Mouse (Mus musculus) embryonic facial prominence, embryonic 11.5 days (tissue): ENCODE data around the gene Lmf2. TPM values are rescaled to one million over a fixed set of nuclear protein-coding genes. Genes with fewer than 3 reads are reported as not detected.

Experiments used
- ATAC-seq: fragments of 200-750 bp; cut with Nextera tagmentation; replicated peaks from 2 replicates; pipeline ENCODE4 v1.8.0; 2017; ENCODE audit warnings: low read depth; ENCODE audit not compliant: insufficient number of reproducible peaks, low FRiP score, low TSS enrichment
- DNase-seq: peaks from one replicate; pipeline ENCODE4 v3.0.0-alpha.2; 2015; ENCODE audit warnings: low spot score
- H3K27ac ChIP-seq: fragments of 300-500 bp; sonication (generic); replicated peaks from 2 replicates; pipeline ENCODE4 v1.5.1; 2014; ENCODE audit warnings: mild to moderate bottlenecking, low read depth, low read length, control low read depth
- H3K27me3 ChIP-seq: fragments of 300-500 bp; sonication (generic); 2 replicates; pipeline ENCODE4 v1.6.1; 2014; ENCODE audit warnings: mild to moderate bottlenecking, low read length, moderate library complexity, mixed read lengths; ENCODE audit not compliant: control insufficient read depth, insufficient read depth
- H3K36me3 ChIP-seq: fragments of 300-500 bp; sonication (generic); replicated peaks from 2 replicates; pipeline ENCODE4 v1.6.1; 2014; ENCODE audit warnings: low read depth, mild to moderate bottlenecking, low read length, moderate library complexity, mixed read lengths; ENCODE audit not compliant: control insufficient read depth, insufficient read depth
- H3K4me1 ChIP-seq: fragments of 300-500 bp; sonication (generic); 2 replicates; pipeline ENCODE4 v1.6.1; 2014; ENCODE audit warnings: low read length, mixed read lengths; ENCODE audit not compliant: control insufficient read depth, insufficient read depth
- H3K4me2 ChIP-seq: fragments of 300-500 bp; sonication (generic); 2 replicates; pipeline ENCODE4 v1.6.1; 2014; ENCODE audit warnings: low read depth, mild to moderate bottlenecking, control low read depth, low read length, moderate library complexity
- H3K4me3 ChIP-seq: fragments of 300-500 bp; sonication (generic); 2 replicates; pipeline ENCODE4 v1.5.1; 2014; ENCODE audit warnings: low read depth, low read length, control low read depth
- H3K9ac ChIP-seq: fragments of 300-500 bp; sonication (generic); replicated peaks from 2 replicates; pipeline ENCODE4 v1.6.1; 2014; ENCODE audit warnings: mild to moderate bottlenecking, control low read depth, low read length
- H3K9me3 ChIP-seq: fragments of 300-500 bp; sonication (generic); replicated peaks from 2 replicates; pipeline ENCODE4 v1.6.1; 2016; ENCODE audit warnings: mild to moderate bottlenecking, low read length, inconsistent platforms, mixed read lengths; ENCODE audit not compliant: control insufficient read depth
- WGBS: fragments of 180-500 bp; shearing (Covaris S2); extraction: QIAGEN DNeasy Blood & Tissue Kit; methylation state at CpG from one replicate; pipeline ENCODE4 v1.1.7; 2014; 5-methylcytosine and 5-hydroxymethylcytosine counted together
- microRNA-seq: library from miRNA; unstranded; fragments of <30 nt; microRNA quantifications from one replicate; pipeline ENCODE4, GENCODE M21; 2016; ENCODE audit warnings: borderline number of aligned reads
- polyA plus RNA-seq: library from polyadenylated mRNA; unstranded; fragments of >200 nt; fragmentation: Nextera tagmentation; extraction: Ambion mirVana; gene quantifications from 2 replicates; pipeline ENCODE4 v1.2.1, GENCODE M21; 2014

The Lmf2 gene
- polyA plus RNA-seq, 1 experiment from 2014 or later: 21.6 TPM

GRCm38 (mm10) chr15:89314107-89314506 is 41.4 kb downstream of the Lmf2 start:
- Histone ChIP-seq H3K4me3 (peak overlapping the region; percentile 97), H3K27me3 (no peaks in the 10 kb centered on the region), H3K4me2 (peak overlapping the region; percentile 75), H3K27ac (no peak overlapping the region), H3K4me1 (0 out of 2 replicates have a peak, but pooled peaks cover 4% of the 10 kb centered on the region), H3K9me3 (no peaks in the 10 kb centered on the region), H3K36me3 (no peaks in the 10 kb centered on the region), H3K9ac (peak overlapping the region; percentile 90)
- DNase-seq (no peak), ATAC-seq (no peak)
- 40% methylated on average over 3 of the region's 3 CpGs for whole genome bisulfite sequencing

- Histone ChIP-seq H3K9ac (no peak overlapping the region), H3K4me3 (no peak overlapping the region), H3K9me3 (no peaks in the 10 kb centered on the region), H3K27me3 (no peaks in the 10 kb centered on the region), H3K27ac (no peak overlapping the region), H3K4me1 (0 out of 2 replicates have a peak, but pooled peaks cover 4% of the 10 kb centered on the region), H3K4me2 (no peak overlapping the region), H3K36me3 (no peaks in the 10 kb centered on the region)
- ATAC-seq (no peak), DNase-seq (no peak)
- 80% methylated on average over 4 of the region's 4 CpGs for WGBS
Observed at GRCm38 (mm10) chr15:89313359-89313758, 42.1 kb downstream of the Lmf2 start.

GRCm38 (mm10) chr15:89309962-89310498 is 45.4 kb downstream of the Lmf2 start:
- ATAC-seq: no peak
- Histone ChIP-seq H3K9ac (no peak overlapping the region; the same call in 1 of the 2 replicates), H3K9me3 (no peaks in the 10 kb centered on the region), H3K27ac (no peak overlapping the region), H3K4me3 (no peak overlapping the region), H3K4me1 (0 out of 2 replicates have a peak, but pooled peaks cover 4% of the 10 kb centered on the region), H3K27me3 (no peaks in the 10 kb centered on the region), H3K4me2 (no peak overlapping the region), H3K36me3 (peaks cover 8% of the 10 kb centered on the region)
- WGBS: 77% methylated on average over 6 of the region's 6 CpGs
- no peak for DNase-seq

GRCm38 (mm10) chr15:89308406-89309139 is 46.9 kb downstream of the Lmf2 start:
- H3K27ac ChIP-seq: no peak overlapping the region
- WGBS: 85% methylated on average over 7 of the region's 7 CpGs
- H3K4me3 ChIP-seq: no peak overlapping the region
- H3K27me3 ChIP-seq: no peaks in the 10 kb centered on the region
- H3K9ac ChIP-seq: no peak overlapping the region
- DNase-seq (no peak), ATAC-seq (no peak)
- 0 out of 2 replicates have a peak, but pooled peaks cover 3% of the 10 kb centered on the region for H3K4me1 ChIP-seq
- no peaks in the 10 kb centered on the region for H3K9me3 ChIP-seq
- H3K4me2 ChIP-seq: no peak overlapping the region
- H3K36me3 ChIP-seq: peaks cover 14% of the 10 kb centered on the region

- no peak overlapping the region for H3K27ac ChIP-seq
- no peak overlapping the region for H3K4me3 ChIP-seq
- ATAC-seq (no peak), DNase-seq (no peak)
- peaks cover 16% of the 10 kb centered on the region for H3K36me3 ChIP-seq
- H3K4me1 ChIP-seq: no peaks in the 10 kb centered on the region
- H3K9me3 ChIP-seq: no peaks in the 10 kb centered on the region
- H3K4me2 ChIP-seq: no peak overlapping the region
- no peaks in the 10 kb centered on the region for H3K27me3 ChIP-seq
- 91% methylated on average over 13 of the region's 13 CpGs for WGBS
- no peak overlapping the region for H3K9ac ChIP-seq
Observed at GRCm38 (mm10) chr15:89307461-89307860, 48.0 kb downstream of the Lmf2 start.

GRCm38 (mm10) chr15:89305966-89306365 is 49.5 kb downstream of the Lmf2 start:
- Histone ChIP-seq H3K4me3 (no peak overlapping the region), H3K9me3 (no peaks in the 10 kb centered on the region), H3K36me3 (peaks cover 20% of the 10 kb centered on the region), H3K27ac (no peak overlapping the region), H3K4me2 (no peak overlapping the region), H3K9ac (no peak overlapping the region), H3K4me1 (no peaks in the 10 kb centered on the region), H3K27me3 (no peaks in the 10 kb centered on the region)
- no peak for ATAC-seq
- DNase-seq: no peak
- WGBS: 60% methylated on average over 1 of the region's 1 CpGs

Small RNA genes within 50 kb of the gene (microRNA-seq; reads per million reads assigned to microRNA genes)
- not detected for gene Mir6959

Other genes starting within 250 kb of the Lmf2 start
- gene Tubgcp6, start 232.5 kb downstream of the Lmf2 start, polyA plus RNA-seq: 15.6 and 17.0 TPM in 2 replicates
- gene Hdac10, start 227.0 kb downstream of the Lmf2 start, polyA plus RNA-seq: 10.3 and 11.3 TPM in 2 replicates
- gene Mapk12, start 215.0 kb downstream of the Lmf2 start, polyA plus RNA-seq: 10.1 and 11.9 TPM in 2 replicates
- 12.7 and 13.5 TPM in 2 replicates for gene Mapk11, start 206.0 kb downstream of the Lmf2 start, polyA plus RNA-seq
- gene Plxnb2, start 174.9 kb downstream of the Lmf2 start, polyA plus RNA-seq: 113 and 122 TPM in 2 replicates
- gene Dennd6b, start 159.2 kb downstream of the Lmf2 start, polyA plus RNA-seq: 14.9 and 18.6 TPM in 2 replicates
- 22.8 and 25.1 TPM in 2 replicates for gene Ppp6r2, start 144.1 kb downstream of the Lmf2 start, polyA plus RNA-seq
- gene Sbf1, start 40.3 kb downstream of the Lmf2 start, polyA plus RNA-seq: 39.0 and 49.7 TPM in 2 replicates
- 0.26 TPM in 1 of 2 replicates, not detected in the other for gene Adm2, start 32.9 kb downstream of the Lmf2 start, polyA plus RNA-seq
- not detected in 2 replicates for gene Miox, start 21.3 kb downstream of the Lmf2 start, polyA plus RNA-seq
- 158 and 171 TPM in 2 replicates for gene Ncaph2, start 60 bp upstream of the Lmf2 start, polyA plus RNA-seq
- 4.8 and 5.2 TPM in 2 replicates for gene Sco2, start 18.2 kb upstream of the Lmf2 start, polyA plus RNA-seq
- gene Tymp, start 21.4 kb upstream of the Lmf2 start, polyA plus RNA-seq: 1.4 and 2.1 TPM in 2 replicates
- gene Odf3b, start 23.6 kb upstream of the Lmf2 start, polyA plus RNA-seq: 0.38 and 0.45 TPM in 2 replicates
- gene Klhdc7b, start 29.3 kb upstream of the Lmf2 start, polyA plus RNA-seq: not detected in 2 replicates
- not detected in 2 replicates for gene Syce3, start 54.8 kb upstream of the Lmf2 start, polyA plus RNA-seq
- gene Cpt1b, start 70.2 kb upstream of the Lmf2 start, polyA plus RNA-seq: 0.22 and 0.69 TPM in 2 replicates
- 0.63 and 2.3 TPM in 2 replicates for gene C730034F03Rik, start 73.9 kb upstream of the Lmf2 start, polyA plus RNA-seq
- 0.15 TPM in 1 of 2 replicates, not detected in the other for gene Gm44502, start 74.0 kb upstream of the Lmf2 start, polyA plus RNA-seq
- 42.2 and 46.5 TPM in 2 replicates for gene Chkb, start 74.2 kb upstream of the Lmf2 start, polyA plus RNA-seq
- gene Mapk8ip2, start 98.3 kb upstream of the Lmf2 start, polyA plus RNA-seq: 5.4 and 6.4 TPM in 2 replicates
- 7.5 and 9.3 TPM in 2 replicates for gene Arsa, start 121.8 kb upstream of the Lmf2 start, polyA plus RNA-seq
- 1.5 and 1.6 TPM in 2 replicates for gene Shank3, start 144.0 kb upstream of the Lmf2 start, polyA plus RNA-seq
- 0.24 TPM in 1 of 2 replicates, not detected in the other for gene Acr, start 212.7 kb upstream of the Lmf2 start, polyA plus RNA-seq
- 68.1 and 73.9 TPM in 2 replicates for gene Rabl2, start 236.3 kb upstream of the Lmf2 start, polyA plus RNA-seq